Mouse (Mus musculus) testis, postnatal 10 days (tissue): ENCODE data around the gene Zfp467.
A peak's percentile ranks its signal among the peaks of the same experiment; 100 is the strongest.

Source experiments
- DNase-seq: peaks from one replicate; pipeline ENCODE4 v3.0.0; 2021; ENCODE audit warnings: low spot score

The Zfp467 gene

GRCm38 (mm10) chr6:48440306-48441014 lies 5.2 kb downstream of the Zfp467 start:
- DNase-seq: no peak

DNA sequence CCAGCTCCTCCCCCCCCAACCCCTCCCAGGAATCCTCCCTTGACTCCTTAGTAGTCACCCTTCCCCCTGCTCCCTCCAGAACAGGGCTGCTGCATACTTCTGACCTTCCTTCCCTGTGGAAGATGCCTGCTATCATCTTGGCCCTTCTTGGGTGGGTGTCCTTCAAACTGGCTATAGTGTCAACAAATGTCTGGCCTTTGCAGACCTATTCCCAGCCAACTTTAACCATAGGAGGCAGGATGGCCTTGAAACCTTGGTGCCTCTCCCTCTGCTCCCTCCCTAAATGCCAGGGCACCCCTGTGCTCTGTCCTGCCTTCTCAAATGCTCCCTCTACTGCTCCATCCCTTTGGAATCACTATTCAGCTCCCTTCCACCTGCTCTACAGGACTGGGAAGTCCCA lies 6.0 kb downstream of the Zfp467 start:
- no peak for DNase-seq

- no peak for DNase-seq
Measured at GRCm38 (mm10) chr6:48438475-48439125, 7.0 kb downstream of the Zfp467 start.

GRCm38 (mm10) chr6:48437679-48438376 lies 7.8 kb downstream of the Zfp467 start:
- no peak for DNase-seq

DNA sequence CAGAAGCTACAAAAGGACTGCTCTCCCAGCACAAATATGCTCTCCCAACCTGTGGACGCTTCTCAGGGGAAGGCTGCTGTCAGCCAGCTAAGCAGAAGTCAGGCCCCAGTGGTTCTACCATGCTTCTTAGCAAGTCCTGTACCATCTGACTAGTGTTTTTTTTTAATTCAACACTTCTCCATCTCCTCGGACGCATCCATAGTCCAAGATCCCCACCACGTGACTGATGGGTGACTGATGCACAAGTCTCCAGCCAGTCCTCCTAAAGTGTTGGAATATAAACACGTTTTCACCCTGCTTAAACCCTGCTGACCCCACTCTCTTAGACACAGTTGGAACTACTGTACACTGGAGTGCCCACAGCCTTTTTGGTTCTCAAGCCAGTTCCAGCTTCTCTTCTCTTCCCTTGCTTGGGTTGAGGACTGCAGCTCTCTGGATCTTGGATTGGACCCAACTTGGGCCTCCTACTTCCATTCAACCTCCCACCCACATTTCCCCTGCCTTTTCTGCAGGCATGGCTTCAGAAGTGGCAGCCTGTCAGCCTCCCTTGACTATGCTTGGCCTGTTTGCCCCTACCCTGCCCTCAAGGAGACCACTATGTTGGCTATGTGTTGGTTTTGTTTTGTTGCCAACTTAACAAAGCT lies 9.8 kb downstream of the Zfp467 start:
- no peak for DNase-seq

DNA sequence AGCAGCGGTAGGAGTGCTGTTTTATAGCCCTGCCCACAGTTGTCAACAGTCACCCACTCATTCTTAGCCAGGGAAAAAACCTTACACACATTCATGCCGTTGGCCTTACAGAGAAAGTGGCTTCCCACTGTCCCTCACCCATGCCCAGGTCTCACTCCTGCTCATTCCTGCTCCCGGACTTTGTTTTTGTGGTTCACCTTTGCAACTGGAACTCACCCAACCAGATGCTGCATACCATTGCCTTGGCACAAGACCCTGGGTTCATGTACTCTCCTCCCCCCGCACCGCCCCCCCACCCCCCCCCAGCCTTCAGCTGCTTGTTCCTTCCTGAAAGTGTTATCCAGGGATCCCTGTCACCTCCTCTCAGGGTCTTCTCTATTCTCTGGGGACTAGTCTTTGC lies 10.5 kb downstream of the Zfp467 start:
- no peak for DNase-seq

DNA sequence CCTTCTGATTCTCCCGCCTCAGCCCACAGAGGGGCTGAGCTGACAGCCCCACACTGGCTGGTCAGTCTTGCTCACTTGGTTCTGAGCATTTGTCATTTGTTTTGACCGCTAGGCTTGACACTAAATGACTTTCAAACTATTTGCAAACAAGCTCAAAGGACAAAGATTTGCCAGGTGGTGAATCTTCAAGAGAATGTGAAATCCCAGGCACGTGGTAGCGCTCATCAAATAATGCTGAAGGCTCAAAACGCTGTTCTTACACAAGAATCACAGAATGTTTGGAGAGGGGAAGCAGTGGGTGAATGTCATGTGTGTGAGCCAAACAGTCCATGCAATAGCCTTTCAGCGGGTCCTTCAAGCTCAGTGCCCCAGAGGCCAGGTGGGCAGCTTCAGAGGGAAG lies 11.0 kb downstream of the Zfp467 start:
- no peak for DNase-seq

- no peak for DNase-seq
Measured at GRCm38 (mm10) chr6:48432893-48433816, 12.5 kb downstream of the Zfp467 start.

GRCm38 (mm10) chr6:48430748-48431147 lies 14.9 kb downstream of the Zfp467 start:
- no peak for DNase-seq

GRCm38 (mm10) chr6:48428769-48429557 lies 16.7 kb downstream of the Zfp467 start:
- DNase-seq: no peak

- DNase-seq: no peak
Measured at GRCm38 (mm10) chr6:48426956-48427355, 18.7 kb downstream of the Zfp467 start.

DNA sequence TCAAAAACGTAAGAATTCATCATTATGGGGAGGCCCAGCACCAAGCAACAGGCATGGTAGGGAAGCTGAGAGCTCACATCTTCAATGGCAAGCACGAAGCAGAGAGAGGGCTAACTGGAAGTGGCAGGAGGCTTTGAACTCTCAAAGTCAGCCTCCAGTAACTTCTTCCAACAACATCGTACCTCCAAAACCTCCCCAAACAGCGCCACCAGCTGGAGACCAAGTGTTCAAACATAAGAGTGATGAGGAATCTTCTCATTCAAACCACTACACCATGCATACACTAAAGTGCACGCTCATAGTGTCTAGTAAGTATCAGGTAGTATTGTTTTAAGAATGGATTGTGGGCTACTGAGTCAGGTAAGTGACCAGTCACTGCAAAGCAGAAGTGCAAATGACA lies 21.6 kb downstream of the Zfp467 start:
- no peak for DNase-seq

DNA sequence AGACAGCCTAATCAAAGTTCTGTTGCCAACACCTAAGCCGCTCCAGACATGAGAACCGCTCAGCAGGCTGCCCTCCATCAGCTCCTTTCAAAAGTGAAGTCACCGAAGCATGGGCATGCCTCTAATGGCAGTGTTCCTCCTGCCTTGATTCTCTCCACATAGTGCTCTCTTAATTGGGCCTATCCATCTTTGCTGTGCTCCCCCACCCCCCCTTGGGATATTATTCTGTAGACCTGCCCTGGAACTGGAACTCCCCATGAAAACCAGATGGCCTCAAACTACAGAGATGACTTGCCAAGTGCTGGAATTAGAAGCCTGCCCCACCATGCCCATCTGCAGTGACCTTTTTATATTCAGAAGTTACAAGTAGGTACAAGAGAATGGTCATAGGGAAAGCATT lies 22.3 kb downstream of the Zfp467 start:
- DNase-seq: no peak

DNA sequence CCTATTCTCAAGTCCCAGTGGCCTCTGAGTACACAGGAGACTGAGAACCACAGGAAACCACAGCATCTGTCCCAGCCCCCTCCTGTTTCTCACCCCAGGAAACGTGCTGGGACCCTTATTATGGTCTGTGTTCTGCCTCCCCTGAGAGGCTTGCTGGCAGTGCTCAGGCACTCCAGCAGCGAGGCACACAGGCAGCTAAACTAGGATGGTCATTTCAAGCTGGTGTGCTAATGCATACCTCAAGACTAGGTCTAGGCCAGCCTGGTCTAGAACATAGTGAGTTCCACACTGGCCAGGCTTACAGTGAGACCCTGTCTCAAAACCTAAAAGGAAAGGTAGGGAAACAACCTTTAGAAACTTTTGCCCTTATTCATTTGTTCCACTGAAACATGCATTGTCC lies 25.0 kb downstream of the Zfp467 start:
- no peak for DNase-seq

GRCm38 (mm10) chr6:48416486-48416885 lies 29.1 kb downstream of the Zfp467 start:
- DNase-seq: no peak

GRCm38 (mm10) chr6:48415636-48416035 lies 30.0 kb downstream of the Zfp467 start:
- DNase-seq: no peak

DNA sequence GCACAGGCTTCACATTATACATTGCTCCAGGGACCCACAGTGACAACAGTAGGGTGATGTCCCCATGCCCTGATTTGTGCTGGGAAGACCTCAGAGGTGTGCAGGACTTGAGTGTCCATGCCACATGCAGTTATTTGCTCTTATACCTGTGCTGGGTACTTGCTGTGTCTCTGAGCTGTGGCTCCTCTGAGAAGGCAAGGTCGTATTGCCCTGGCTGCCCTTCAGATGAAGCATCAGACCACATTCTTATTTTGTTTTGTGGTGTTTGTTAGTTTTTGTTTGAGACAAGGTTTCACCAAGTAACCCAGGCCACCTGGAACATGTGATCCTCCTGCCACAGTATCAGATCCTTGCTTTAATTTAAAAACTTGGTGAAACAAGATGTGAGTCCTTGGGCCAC lies 30.7 kb downstream of the Zfp467 start:
- DNase-seq: no peak

DNA sequence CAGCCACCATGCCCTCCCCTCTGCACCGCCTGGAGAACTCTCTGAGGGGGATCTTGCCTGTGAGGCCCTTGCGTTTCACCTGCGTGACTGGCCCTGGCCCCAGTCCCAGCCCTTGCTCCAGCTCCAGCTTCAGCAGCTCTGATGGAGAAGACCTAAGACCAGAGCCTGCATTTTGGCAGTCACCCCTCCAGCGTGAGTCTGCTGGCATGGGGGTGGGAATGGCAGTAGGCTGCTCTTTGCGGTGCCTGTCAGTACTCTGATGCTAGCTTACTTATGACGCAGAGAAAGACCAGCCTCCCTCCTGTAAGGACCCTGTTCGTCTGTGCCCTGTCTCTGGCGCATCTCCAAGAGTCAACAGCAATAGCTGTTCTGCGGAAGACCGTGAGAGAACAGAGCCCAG lies 32.5 kb downstream of the Zfp467 start:
- no peak for DNase-seq

- DNase-seq: no peak
Measured at GRCm38 (mm10) chr6:48412662-48413061, 33.0 kb downstream of the Zfp467 start.

GRCm38 (mm10) chr6:48412147-48412546 lies 33.5 kb downstream of the Zfp467 start:
- DNase-seq: peak; percentile 41
